Mouse (Mus musculus) WW6 (cell line): ENCODE results near the gene Stt3a.

Source experiments
- DNase-seq: peaks from one replicate; pipeline ENCODE4 v3.0.0-alpha.2; 2013; ENCODE audit warnings: low read depth, low spot score

The Stt3a gene

DNA sequence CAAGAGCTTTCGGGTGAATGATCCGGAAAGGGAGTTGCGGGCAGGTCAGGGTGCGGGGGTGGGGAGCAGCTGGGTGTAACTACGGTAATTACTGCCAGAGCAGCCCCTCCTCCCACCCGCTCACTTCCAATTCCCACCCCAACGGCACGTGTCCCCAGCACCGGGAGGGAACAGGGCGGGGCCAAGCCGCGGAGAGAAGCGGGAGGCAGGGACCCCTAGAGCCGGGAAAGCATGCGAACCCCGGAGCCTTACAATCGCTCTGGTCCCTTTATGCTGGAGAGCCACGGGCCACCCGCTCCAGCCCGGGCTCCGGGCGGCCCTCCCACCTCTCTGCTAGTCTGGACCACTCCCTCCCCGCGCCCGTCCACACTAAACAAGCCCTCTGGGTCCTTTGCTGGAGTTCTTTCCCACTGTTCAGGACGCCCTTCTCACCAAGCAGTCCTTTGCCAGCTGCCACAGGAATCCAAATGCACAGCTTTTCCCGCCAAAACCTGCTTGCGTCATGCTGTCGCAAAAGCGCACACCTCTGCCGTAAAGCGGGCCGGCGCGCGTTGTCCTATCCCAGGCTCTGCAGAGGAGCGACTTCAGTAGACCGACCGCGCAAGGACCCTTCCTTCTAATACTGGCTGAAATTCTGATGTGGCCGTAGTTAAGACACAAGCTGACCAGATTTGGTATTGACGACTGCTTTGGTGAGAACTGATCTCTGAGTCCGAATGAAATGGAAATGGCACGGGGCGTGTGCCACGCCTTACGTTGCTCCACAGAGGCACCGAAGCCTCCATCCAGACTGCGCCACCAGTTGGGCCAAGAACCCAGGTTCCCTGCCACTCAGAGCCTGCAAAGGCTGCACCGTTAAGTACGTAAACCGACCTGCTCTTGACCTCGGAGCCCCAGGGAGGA is 41.1 kb downstream of the Stt3a start:
- peak; percentile 78 for DNase-seq

DNA sequence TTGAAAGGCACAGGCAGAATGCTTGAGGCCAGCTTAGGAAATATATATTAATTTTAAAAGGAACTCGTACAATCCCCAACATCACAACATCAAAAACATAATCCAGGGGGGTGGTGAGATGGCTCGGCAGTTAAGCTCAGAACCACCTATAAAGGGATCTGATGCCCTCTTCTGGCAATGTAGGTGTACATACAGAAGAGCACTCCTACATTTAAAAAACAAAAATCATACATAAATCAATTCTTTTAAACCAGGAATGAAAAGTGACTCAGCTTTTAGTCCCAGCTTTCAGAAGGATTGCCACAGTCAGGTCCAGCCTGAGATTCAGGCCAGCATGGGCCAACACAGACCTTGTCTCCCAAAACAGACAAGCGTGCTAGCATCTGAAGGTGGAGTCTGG is 50.9 kb downstream of the Stt3a start:
- no peak for DNase-seq

DNA sequence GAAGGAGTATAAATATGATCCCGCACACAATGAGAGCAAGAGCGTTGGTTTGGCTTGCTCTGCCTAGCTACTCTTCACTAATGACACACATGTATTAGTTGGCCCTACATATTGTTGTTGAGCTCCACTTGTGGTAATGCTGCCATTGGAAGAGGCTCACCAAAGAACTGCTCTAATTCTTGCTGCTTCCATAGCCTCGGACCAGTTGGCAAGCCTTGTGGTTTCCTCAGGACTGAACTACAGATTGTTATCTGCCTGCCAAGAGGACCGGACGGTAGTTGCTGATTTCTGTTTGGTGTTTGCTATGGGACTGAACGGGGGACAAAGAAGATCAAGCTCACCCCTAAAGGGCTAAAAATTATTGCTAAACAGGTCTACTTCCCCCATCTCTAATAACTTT is 60.2 kb downstream of the Stt3a start:
- DNase-seq: no peak

DNA sequence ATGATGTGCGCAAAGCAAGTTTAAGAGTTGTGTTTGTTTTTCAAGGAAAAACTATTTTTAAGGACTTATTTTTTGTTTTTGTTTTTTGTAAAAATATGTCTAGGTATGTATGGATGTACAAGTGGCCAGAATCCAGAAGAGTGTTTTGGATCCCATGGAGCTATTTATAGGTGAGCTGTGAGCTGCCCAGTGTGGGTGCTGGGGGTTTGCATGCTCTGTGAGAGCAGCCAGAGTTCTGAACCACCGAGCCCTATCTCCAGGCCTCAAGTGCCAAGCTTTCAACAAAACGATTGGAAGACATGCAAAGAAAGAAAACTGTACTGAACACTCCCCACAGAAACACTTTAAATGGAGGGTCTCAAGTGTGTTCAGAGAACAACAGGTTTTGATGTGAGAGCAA is 61.6 kb downstream of the Stt3a start:
- no peak for DNase-seq

DNA sequence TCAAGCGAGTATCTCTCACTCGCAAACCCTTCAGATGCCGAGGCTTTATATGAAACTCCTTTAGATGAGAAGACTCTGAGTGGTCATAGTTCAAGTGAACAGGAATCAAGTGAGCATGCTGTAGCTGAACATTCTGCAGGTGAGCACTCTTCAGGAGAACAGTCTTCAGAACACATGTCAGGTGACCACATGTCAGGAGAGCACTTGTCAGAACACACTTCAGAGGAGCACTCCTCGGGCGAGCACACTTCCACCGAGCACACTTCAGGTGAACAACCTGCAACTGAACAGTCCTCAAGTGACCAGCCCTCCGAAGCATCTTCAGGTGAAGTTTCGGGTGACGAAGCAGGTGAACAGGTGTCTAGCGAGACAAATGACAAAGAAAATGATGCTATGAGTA is 73.2 kb downstream of the Stt3a start:
- DNase-seq: no peak

DNA sequence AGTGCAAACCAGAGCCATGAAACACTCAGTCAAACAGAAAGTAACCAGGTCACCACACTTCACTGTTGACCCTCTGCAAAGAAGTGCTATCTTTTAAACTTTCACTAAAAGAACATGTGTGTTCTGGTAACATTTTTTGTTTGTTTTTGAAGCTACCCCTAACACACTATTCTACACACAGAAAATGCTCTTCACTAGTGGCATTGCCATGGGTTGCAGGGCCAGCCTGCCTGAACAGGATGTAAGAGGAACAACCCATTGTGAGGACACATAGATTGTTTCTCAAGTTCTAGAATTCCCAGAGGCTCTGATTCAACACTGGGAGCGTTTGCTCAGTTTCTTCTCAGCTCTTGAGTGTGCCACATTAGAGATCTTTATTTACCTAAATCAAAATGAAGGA is 74.6 kb downstream of the Stt3a start, which contains the start of gene Acrv1:
Gene Acrv1 (plus strand): TSS at position 301 of the 400 bp plus-strand sequence.
- no peak for DNase-seq

DNA sequence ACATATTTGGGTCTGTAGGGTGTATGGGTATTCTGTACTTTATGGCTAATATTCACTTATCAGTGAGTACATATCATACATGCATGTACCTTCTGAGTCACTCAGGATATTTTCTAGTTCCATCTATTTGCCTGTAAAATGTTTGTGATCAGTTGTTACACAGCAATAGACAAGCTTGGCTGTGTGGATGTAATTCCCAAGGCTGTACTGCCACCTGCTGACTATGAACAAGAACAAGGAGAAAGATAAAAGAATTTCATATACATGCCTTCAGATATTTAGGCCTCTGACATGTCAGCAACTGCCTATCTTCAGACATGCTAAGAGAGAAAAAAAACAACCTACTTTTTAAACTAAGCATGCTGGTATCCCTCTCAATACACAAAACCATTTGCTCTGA is 80.2 kb downstream of the Stt3a start:
- DNase-seq: peak; percentile 4

DNA sequence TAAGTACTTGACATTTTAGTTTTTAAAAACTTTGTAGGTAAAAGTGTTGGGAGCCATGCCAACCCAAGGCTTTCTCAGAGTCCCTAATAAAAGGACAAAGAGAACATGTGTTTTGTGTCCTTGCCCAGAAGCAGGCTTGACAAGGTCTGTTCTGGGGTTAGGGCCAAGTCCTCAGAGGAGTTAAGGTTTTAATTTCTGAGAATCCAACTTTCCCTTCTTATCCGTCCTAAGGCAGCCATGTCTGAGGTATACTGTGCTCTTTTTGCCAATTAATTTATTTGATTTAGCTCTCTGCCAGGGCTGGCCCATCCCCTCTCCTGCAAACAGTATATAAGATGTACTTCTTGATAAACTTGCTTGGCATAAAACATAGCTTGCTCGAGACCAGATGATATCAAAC is 86.1 kb downstream of the Stt3a start:
- no peak for DNase-seq
